Mouse (Mus musculus) liver, adult 2 months (tissue): ENCODE results near the gene Gtpbp4.
"Not testable (repeated sequence)": the region's sequence is repeated elsewhere in the genome, so short reads cannot be mapped to it uniquely, and the experiment has no call there.

Source experiments
- CTCF ChIP-seq: fragments of 200-500 bp; IDR thresholded peaks from 2 replicates; pipeline ENCODE4 v1.5.1; 2011; ENCODE audit warnings: low read depth, low read length, control low read depth
- POLR2A ChIP-seq: fragments of 200-500 bp; IDR thresholded peaks from 2 replicates; pipeline ENCODE4 v1.6.1; 2011; ENCODE audit warnings: low read length, control low read depth; ENCODE audit not compliant: insufficient read depth; ENCODE audit errors: extremely low read depth

GRCm38 (mm10) chr13:8941701-8942100 lies 54.2 kb downstream of the Gtpbp4 start:
- TF ChIP-seq POLR2A, CTCF: not testable (repeated sequence)
